Mouse (Mus musculus): ENCODE measurements around the gene Gm20721.

GRCm38 (mm10) chr2:174284011-174284410, 62.5 kb downstream of the Gm20721 start, which contains the start of gene Gnas:
- TF ChIP-seq CTCF (IDR thresholded peaks at IDR 0.05; ENCODE audit: insufficient read depth, low read depth, low read length), result peak; percentile 68
- TF ChIP-seq POLR2A (IDR thresholded peaks at IDR 0.05; ENCODE audit: insufficient read depth, low read depth, low read length), result no peak
